Mouse (Mus musculus) urinary bladder, postnatal 10 days (tissue): ENCODE measurements around the gene Cnn3.

Source experiments
- DNase-seq: peaks from one replicate; pipeline ENCODE4 v3.0.0; 2022; ENCODE audit warnings: low spot score

Cnn3 gene

GRCm38 (mm10) chr3:121492026-121492425 lies 65.7 kb downstream of the Cnn3 start:
- no peak for DNase-seq

- no peak for DNase-seq
These were observed 67.7 kb downstream of the Cnn3 start for GRCm38 (mm10) chr3:121493997-121494421.

GRCm38 (mm10) chr3:121500225-121500624 lies 73.9 kb downstream of the Cnn3 start:
- DNase-seq, result peak; percentile 35

- no peak for DNase-seq
These were observed 74.4 kb downstream of the Cnn3 start for GRCm38 (mm10) chr3:121500734-121501133.

GRCm38 (mm10) chr3:121504927-121505487 lies 78.7 kb downstream of the Cnn3 start:
- DNase-seq, result no peak

- no peak for DNase-seq
These were observed 79.9 kb downstream of the Cnn3 start for GRCm38 (mm10) chr3:121506175-121506574.

GRCm38 (mm10) chr3:121506756-121507155 lies 80.5 kb downstream of the Cnn3 start:
- no peak for DNase-seq

GRCm38 (mm10) chr3:121507678-121508077 lies 81.4 kb downstream of the Cnn3 start:
- no peak for DNase-seq
